Mouse (Mus musculus) gastrocnemius, postnatal 14 days (tissue): ENCODE data around the gene Scgb2a2. TPM values are rescaled to one million over a fixed set of nuclear protein-coding genes. Genes with fewer than 3 reads are reported as not detected.
"Not testable (repeated sequence)": the region's sequence is repeated elsewhere in the genome, so short reads cannot be mapped to it uniquely, and the experiment has no call there.

Source experiments
- DNase-seq: peaks from one replicate; pipeline ENCODE4 v3.0.0; 2021; ENCODE audit warnings: mixed read lengths
- intact Hi-C: fragments of 180-260 bp; cut with DNase I; formaldehyde crosslinking; loops from one replicate; pipeline ENCODE4 v1.15.1; 2025; ENCODE audit warnings: low total_unique reads
- long read RNA-seq, 2 experiments: library from polyadenylated mRNA; stranded (forward); transcript quantifications; one replicate each; pipeline ENCODE4 v2.0.0; 2021
- total RNA-seq, 2 experiments: library from RNA; stranded (reverse); gene quantifications; 2 replicates each; pipeline ENCODE4 v1.2.3; 2021

Scgb2a2 gene
- not detected for total RNA-seq
- long read RNA-seq, experiment 1 = 0 reads
- long read RNA-seq, experiment 2 = 0 reads

- intact Hi-C loops = no loop called here
These were observed at the start of gene Scgb2a2 for GRCm38 (mm10) chr19:9847262-9847661. TSS of gene Scgb2a2 (plus strand) at chr19:9847562.

GRCm38 (mm10) chr19:9836581-9837340, 10.6 kb upstream of the Scgb2a2 start:
- DNase-seq = peak; percentile 26
- intact Hi-C loops = not testable (repeated sequence)

More at GRCm38 (mm10) chr19:9847262-9847661, at the start of gene Scgb2a2:
- DNase-seq = no peak

GRCm38 (mm10) chr19:9837341-9837715, 10.0 kb upstream of the Scgb2a2 start:
- no peak for DNase-seq
- intact Hi-C loops = no loop called here

- intact Hi-C loops, DNase-seq: not testable (repeated sequence)
These were observed 2.2 kb downstream of the Scgb2a2 start for GRCm38 (mm10) chr19:9849368-9850075.

GRCm38 (mm10) chr19:9860821-9861220, 13.5 kb downstream of the Scgb2a2 start:
- DNase-seq, intact Hi-C loops: not testable (repeated sequence)

- no peak for DNase-seq
- intact Hi-C loops = no loop called here
These were observed 17.5 kb downstream of the Scgb2a2 start for GRCm38 (mm10) chr19:9864856-9865255.

GRCm38 (mm10) chr19:9865466-9865865, 18.1 kb downstream of the Scgb2a2 start:
- DNase-seq = no peak
- intact Hi-C loops = no loop called here

GRCm38 (mm10) chr19:9878186-9878835, 30.9 kb downstream of the Scgb2a2 start:
- no peak for DNase-seq
- intact Hi-C loops = no loop called here

- intact Hi-C loops = no loop called here
- DNase-seq = no peak
These were observed 39.0 kb downstream of the Scgb2a2 start for GRCm38 (mm10) chr19:9886348-9886747.

- no peak for DNase-seq
- intact Hi-C loops = no loop called here
These were observed 39.4 kb downstream of the Scgb2a2 start for GRCm38 (mm10) chr19:9886771-9887170.

GRCm38 (mm10) chr19:9896067-9896466, 48.7 kb downstream of the Scgb2a2 start:
- DNase-seq = no peak
- intact Hi-C loops = no loop called here

GRCm38 (mm10) chr19:9898339-9899066, 51.1 kb downstream of the Scgb2a2 start:
- no peak for DNase-seq
- intact Hi-C loops = no loop called here

GRCm38 (mm10) chr19:9899072-9899779, 51.9 kb downstream of the Scgb2a2 start, which contains the start of gene Incenp:
TSS of gene Incenp (minus strand) at chr19:9899551.
- intact Hi-C loops = no loop called here
- DNase-seq = peak; percentile 89

- intact Hi-C loops = no loop called here
- DNase-seq = no peak
These were observed 52.4 kb downstream of the Scgb2a2 start for GRCm38 (mm10) chr19:9899780-9900146.

- DNase-seq, intact Hi-C loops: not testable (repeated sequence)
These were observed 53.3 kb downstream of the Scgb2a2 start for GRCm38 (mm10) chr19:9900696-9901095.
